Mouse (Mus musculus) gastrocnemius, postnatal 4 days (tissue): ENCODE data around the gene Creg2. TPM values are rescaled to one million over a fixed set of nuclear protein-coding genes. Genes with fewer than 3 reads are reported as not detected.

Source experiments
- DNase-seq, 2 experiments: peaks; one replicate each; pipeline ENCODE4 v3.0.0; 2021 to 2022; ENCODE audit warnings: low spot score in 2 of 2, mixed read lengths in 2 of 2
- total RNA-seq, 2 experiments: library from RNA; stranded (reverse); gene quantifications; 2 replicates each; pipeline ENCODE4 v1.2.3; 2021

The Creg2 gene
- total RNA-seq, 2 experiments from 2014 or later, result 0.10 TPM; not detected in 1

DNA sequence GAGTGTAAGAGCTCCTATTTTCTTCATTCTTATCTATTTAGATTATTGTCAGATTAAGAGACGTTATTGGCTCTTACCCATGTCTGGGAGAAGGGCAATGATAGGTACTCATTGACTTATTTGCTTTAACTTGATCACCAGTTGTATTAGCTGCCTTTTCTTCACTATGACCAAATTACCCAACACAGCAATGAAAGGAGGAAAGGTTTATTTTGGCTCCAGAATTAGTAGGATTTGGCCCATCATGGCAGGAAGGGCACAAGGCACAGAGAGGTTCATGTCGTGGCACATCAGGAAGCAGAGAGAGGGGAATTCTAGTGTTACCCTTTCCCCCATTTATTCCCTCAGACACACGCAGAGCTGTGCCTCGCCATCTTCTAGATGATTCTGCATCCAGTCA lies 1.8 kb upstream of the Creg2 start:
- DNase-seq, result no peak

DNA sequence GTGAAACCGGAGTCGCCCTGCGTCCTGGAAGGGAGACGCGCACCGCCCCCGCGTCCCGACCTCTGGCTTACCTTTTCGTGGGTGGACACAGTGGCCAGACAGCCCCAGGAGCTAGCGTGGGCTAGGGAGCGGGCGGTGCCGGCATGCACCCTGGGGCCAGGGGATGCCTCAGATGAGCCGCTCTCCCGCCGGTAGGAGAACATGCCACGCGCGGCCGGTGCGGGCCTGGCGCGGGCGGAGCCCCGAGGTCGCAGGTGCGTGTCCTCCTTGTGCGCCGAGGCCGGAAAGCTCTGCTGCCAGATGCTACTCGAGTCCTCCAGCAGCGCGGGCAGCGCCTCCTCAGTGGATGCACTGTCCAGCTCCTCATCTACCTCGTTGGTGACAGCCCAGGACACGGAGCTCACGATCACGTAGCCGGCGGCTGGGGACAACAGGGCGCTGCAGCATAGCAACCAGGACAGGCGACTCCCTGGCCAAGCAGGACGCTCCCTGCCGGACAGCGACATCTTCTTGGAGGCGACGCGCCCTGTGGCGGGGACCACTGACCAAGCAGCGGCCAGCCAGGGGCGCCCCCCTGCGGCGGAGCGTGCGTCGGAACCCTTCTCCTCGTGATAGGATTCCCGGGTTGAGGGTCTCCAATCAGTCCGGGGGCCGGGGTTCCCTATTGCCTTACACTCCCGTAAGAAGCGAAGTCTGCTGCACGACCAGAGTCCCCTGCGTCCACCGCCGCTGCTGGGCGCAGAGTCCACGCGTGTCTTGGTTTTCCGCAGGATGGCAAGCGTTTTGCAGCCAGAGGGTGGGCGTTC lies 636 bp downstream of the Creg2 start:
- DNase-seq, result peak; percentile 56 to 73

DNA sequence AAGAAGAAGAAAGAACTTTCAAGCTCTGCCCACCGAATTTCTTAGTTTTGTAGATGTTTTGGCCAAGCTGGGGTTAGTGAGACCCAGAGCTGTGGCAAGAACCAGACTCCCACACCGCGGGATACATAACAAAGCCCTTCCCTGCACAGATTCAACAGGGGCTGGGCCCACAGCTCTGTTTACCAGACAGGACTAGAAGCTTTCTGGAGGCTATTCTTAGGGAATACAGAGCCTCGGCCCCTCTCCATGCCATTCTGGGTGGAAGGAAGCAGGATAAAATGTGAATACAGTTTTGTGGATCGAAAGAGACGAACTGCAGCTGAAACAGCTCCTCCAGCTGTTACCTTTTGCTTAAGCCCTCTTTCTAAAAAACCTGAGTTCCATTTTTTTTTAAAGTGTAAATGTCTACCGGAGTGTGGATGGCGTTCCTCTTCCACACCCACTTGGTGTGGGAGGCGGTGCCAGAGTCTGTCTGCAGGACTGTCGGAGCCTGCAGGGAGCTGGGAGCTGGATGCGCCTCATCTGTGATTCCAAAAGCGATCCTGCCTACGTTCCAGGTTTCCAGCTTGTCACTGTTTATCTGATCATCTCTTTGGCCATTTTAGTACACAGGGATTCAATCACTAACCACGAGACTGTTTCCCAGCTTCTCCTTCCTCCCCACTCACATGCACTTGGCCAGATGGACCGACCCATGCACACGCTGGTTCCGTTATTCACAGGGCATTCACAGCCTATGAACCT lies 1.4 kb downstream of the Creg2 start:
- DNase-seq, result no peak

DNA sequence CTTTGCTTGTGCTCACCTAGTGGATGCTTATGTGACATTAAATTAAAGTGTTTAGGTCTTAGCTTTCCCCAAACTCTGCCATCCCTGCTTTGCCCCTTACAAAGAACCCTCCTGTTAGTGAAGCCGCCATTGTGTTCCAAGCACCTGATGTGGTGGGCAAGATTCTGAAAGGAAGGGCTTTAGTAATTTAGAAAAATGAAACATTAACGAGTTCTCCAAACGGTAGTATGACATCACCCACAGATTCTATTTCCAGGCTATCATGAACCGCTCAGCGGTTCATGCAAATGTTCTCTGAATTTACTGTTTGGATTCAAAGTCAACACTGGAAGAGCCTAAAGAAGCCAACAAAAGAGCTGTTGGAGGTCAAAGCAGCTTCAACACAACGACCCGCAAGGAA lies 2.7 kb downstream of the Creg2 start:
- DNase-seq, result no peak

DNA sequence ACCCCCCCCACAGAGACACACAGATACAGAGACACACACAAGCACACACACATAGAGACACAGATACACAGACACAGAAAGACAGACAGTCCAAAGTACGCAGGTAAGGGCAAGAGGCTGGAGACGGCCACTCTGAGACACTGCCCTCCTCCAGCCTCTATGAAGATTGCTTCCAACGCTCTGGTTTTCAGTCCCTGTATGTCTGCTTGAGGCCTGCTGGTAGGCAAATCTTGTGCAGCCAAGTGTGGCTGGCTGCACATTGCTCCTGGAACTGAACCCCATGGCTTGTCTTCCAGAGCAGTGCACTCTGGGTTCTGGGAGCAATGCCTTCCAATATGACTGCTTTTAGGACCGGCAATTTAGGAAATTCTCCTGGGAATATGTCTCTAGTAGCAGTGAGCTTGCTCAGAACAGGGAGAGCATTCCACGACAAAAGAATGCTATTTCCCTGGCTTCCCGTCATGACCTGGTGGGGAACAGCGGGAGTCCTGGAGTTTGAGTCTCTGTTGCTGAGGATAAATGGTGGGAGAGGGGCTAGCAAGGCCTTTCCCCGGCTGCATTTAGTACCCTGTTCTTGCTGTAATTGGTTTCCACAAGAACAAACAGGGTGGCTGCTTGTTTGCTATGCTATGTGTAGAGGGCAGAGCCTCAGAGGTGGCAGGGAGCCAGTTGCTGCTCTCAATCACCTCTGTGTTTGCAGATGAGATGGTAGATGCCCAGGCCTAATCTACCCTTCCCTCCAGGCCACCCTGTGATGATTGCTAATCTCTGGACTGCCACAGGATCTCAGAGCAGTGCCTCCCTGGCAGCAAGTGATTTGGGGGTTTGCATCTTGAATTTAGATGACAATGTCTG lies 5.1 kb downstream of the Creg2 start:
- no peak for DNase-seq

- DNase-seq, result no peak
Measured at GRCm38 (mm10) chr1:39644333-39644732, 6.9 kb downstream of the Creg2 start.

- no peak for DNase-seq
Measured at GRCm38 (mm10) chr1:39641667-39642066, 9.6 kb downstream of the Creg2 start.

- no peak for DNase-seq
Measured at GRCm38 (mm10) chr1:39637139-39637538, 14.1 kb downstream of the Creg2 start.

GRCm38 (mm10) chr1:39636660-39637059 lies 14.6 kb downstream of the Creg2 start:
- no peak for DNase-seq

- DNase-seq, result no peak
Measured at GRCm38 (mm10) chr1:39636196-39636595, 15.1 kb downstream of the Creg2 start.

- DNase-seq, result no peak
Measured at GRCm38 (mm10) chr1:39628606-39629005, 22.7 kb downstream of the Creg2 start.

GRCm38 (mm10) chr1:39625491-39625890 lies 25.8 kb downstream of the Creg2 start:
- DNase-seq, result no peak

GRCm38 (mm10) chr1:39623729-39624128 lies 27.5 kb downstream of the Creg2 start:
- DNase-seq, result no peak

- DNase-seq, result no peak
Measured at GRCm38 (mm10) chr1:39623106-39623505, 28.2 kb downstream of the Creg2 start.

- DNase-seq, result no peak
Measured at GRCm38 (mm10) chr1:39618524-39618923, 32.8 kb downstream of the Creg2 start.

- no peak for DNase-seq
Measured at GRCm38 (mm10) chr1:39615526-39615925, 35.7 kb downstream of the Creg2 start.

DNA sequence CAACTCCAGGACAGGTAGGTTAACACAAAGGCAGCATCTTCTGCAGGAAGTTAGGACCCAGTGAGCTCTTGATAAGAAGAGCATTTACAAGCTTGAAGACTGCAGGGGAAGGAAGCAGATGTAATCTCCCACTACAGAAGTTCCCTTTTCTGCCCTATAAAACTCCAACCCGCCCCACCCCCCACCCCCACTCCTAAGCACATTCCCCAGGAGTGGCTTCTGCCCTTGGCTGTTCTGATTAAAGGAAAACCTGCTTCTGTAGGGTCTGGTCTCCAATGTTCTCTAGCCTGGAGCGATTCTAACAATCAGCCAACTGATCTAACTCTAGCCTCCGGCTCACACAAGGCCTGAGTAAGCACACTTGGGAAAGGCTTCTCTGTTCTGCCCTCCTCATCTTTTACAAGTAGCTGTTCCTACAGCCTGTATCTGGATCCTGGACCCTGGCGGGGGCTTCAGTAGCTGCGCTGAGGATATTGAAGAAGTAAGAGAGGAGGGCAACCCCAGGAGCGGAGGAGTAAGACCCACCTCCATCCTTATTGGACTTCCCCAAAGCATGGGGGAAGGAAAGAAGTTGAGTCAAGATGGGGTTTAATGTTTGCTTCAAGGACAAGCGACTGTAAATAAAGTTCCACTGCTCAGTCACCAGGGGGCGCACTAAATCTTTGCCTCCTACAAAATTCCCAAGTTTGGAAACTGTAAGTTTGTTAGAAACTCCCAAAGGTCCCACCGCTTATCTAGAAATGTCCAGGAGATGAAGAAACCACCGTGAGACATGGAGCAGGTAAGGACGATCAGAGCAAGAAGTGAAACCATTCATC lies 36.6 kb downstream of the Creg2 start:
- DNase-seq, result peak; percentile 31 to 58

- no peak for DNase-seq
Measured at GRCm38 (mm10) chr1:39613061-39613460, 38.2 kb downstream of the Creg2 start.

DNA sequence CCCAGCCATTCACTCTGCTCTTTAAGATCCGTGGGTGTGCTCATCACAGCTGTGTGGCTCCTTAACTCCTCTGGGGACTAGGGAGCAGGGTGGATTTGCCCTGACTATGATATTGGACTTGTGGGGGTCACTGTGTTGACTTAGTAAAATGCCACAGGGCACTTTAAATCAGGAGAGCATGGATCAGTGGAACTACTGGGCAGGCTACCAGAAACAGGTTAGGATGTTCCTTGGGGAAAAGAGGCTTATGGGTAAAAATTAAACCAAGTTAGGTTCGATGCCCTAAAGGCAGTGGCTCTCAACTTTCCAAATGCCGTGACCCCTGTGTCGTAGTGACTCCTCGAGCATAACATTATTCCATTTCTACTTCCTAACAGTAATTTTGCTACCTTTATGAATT lies 38.8 kb downstream of the Creg2 start:
- no peak for DNase-seq

DNA sequence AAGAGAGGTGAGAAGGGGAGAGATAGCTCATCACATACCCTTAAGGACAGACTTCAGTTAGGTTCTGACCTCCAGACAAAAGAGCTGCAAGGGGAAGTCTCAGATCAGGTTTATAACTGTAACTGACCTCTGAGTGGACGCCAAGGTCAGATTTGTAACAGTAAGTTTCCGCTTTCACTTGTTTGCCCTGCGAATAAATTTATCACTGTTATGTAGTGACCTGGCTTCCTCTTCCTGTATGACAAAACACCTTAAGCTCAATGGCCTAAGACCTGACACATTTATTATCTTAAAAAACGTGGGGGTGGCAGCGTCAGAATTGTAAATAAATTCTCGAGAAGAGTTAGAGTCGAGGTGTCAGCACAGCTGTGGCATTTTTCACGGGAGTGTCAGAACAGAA lies 42.7 kb downstream of the Creg2 start:
- no peak for DNase-seq

GRCm38 (mm10) chr1:39602477-39602876 lies 48.8 kb downstream of the Creg2 start:
- no peak for DNase-seq
